Mouse (Mus musculus): ENCODE results near the gene Cnpy2. TPM values are rescaled to one million over a fixed set of nuclear protein-coding genes. Genes with fewer than 3 reads are reported as not detected.
A peak's percentile ranks its signal among the peaks of the same experiment; 100 is the strongest.
"Not testable (repeated sequence)": the region's sequence is repeated elsewhere in the genome, so short reads cannot be mapped to it uniquely, and the experiment has no call there.

Gene Cnpy2
- polyA plus RNA-seq (2015; fragmentation: Nextera tagmentation; extraction: Ambion mirVana), result 329 and 346 TPM in 2 replicates

GRCm38 (mm10) chr10:128322141-128323108 is at the start of gene Cnpy2:
Gene Cnpy2, plus strand, starts transcription at chr10:128322459.
- Histone ChIP-seq H3K9ac (peak within 1 kb of the TSS; percentile 97), H3K9me3 (no peaks in the 10 kb centered on the region), H3K27ac (peak within 1 kb of the TSS; percentile 95), H3K4me2 (peak within 1 kb of the TSS; percentile 75), H3K36me3 (peaks cover 56% of the 10 kb centered on the region), H3K4me1 (peaks cover 17% of the 10 kb centered on the region), H3K27me3 (no peaks in the 10 kb centered on the region), H3K4me3 (peak within 1 kb of the TSS; percentile 85)
- peak; percentile 93 for ATAC-seq (ENCODE audit: borderline replicate concordance, extremely low read depth, low FRiP score, low TSS enrichment)
- WGBS, result 1% methylated on average over 40 of the region's 40 CpGs

GRCm38 (mm10) chr10:128272819-128273439 is 49.3 kb upstream of the Cnpy2 start:
- not testable (repeated sequence) for H3K27me3 ChIP-seq; H3K36me3 ChIP-seq; H3K9ac ChIP-seq; H3K4me2 ChIP-seq; H3K4me3 ChIP-seq; ATAC-seq (ENCODE audit: borderline replicate concordance, extremely low read depth, low FRiP score, low TSS enrichment); H3K9me3 ChIP-seq; H3K27ac ChIP-seq
- H3K4me1 ChIP-seq, result peaks cover 14% of the 10 kb centered on the region; the same call in 1 of the 2 replicates
- 76% methylated on average over 7 of the region's 7 CpGs for WGBS

- H3K27me3 ChIP-seq; H3K27ac ChIP-seq; H3K36me3 ChIP-seq; H3K9me3 ChIP-seq; H3K4me3 ChIP-seq; H3K4me1 ChIP-seq; ATAC-seq (ENCODE audit: borderline replicate concordance, extremely low read depth, low FRiP score, low TSS enrichment); H3K9ac ChIP-seq; H3K4me2 ChIP-seq: not testable (repeated sequence)
- WGBS, result 83% methylated on average over 1 of the region's 1 CpGs
Observed at GRCm38 (mm10) chr10:128275374-128275773, 46.9 kb upstream of the Cnpy2 start.

- H3K27me3 ChIP-seq, result no peaks in the 10 kb centered on the region
- H3K9me3 ChIP-seq, result no peaks in the 10 kb centered on the region
- ATAC-seq (ENCODE audit: borderline replicate concordance, extremely low read depth, low FRiP score, low TSS enrichment), result no peak
- H3K9ac ChIP-seq, result no peak overlapping the region
- 64% methylated on average over 6 of the region's 6 CpGs for WGBS
- H3K4me1 ChIP-seq, result no peaks in the 10 kb centered on the region
- H3K27ac ChIP-seq, result no peak overlapping the region
- H3K4me2 ChIP-seq, result no peak overlapping the region
- H3K36me3 ChIP-seq, result peaks cover 22% of the 10 kb centered on the region
- no peak overlapping the region for H3K4me3 ChIP-seq
Observed at GRCm38 (mm10) chr10:128278158-128278557, 44.1 kb upstream of the Cnpy2 start.

GRCm38 (mm10) chr10:128280943-128281342 is 41.3 kb upstream of the Cnpy2 start:
- no peaks in the 10 kb centered on the region for H3K4me1 ChIP-seq
- ATAC-seq (ENCODE audit: borderline replicate concordance, extremely low read depth, low FRiP score, low TSS enrichment), result no peak
- peaks cover 45% of the 10 kb centered on the region for H3K36me3 ChIP-seq
- no peaks in the 10 kb centered on the region for H3K9me3 ChIP-seq
- H3K27ac ChIP-seq, result no peak overlapping the region
- no peaks in the 10 kb centered on the region for H3K27me3 ChIP-seq
- no peak overlapping the region for H3K9ac ChIP-seq
- 80% methylated on average over 6 of the region's 6 CpGs for WGBS
- no peak overlapping the region for H3K4me3 ChIP-seq
- H3K4me2 ChIP-seq, result no peak overlapping the region

- no peak overlapping the region for H3K9ac ChIP-seq
- peaks cover 49% of the 10 kb centered on the region for H3K36me3 ChIP-seq
- H3K9me3 ChIP-seq, result no peaks in the 10 kb centered on the region
- no peaks in the 10 kb centered on the region for H3K27me3 ChIP-seq
- no peak overlapping the region for H3K4me2 ChIP-seq
- H3K27ac ChIP-seq, result no peak overlapping the region
- 89% methylated on average over 14 of the region's 14 CpGs for WGBS
- no peak overlapping the region for H3K4me3 ChIP-seq
- no peak for ATAC-seq (ENCODE audit: borderline replicate concordance, extremely low read depth, low FRiP score, low TSS enrichment)
- H3K4me1 ChIP-seq, result no peaks in the 10 kb centered on the region
Observed at GRCm38 (mm10) chr10:128281682-128282081, 40.6 kb upstream of the Cnpy2 start.

- H3K4me2 ChIP-seq, result no peak overlapping the region
- H3K4me1 ChIP-seq, result no peaks in the 10 kb centered on the region
- H3K27ac ChIP-seq, result no peak overlapping the region
- no peaks in the 10 kb centered on the region for H3K27me3 ChIP-seq
- ATAC-seq (ENCODE audit: borderline replicate concordance, extremely low read depth, low FRiP score, low TSS enrichment), result no peak
- no peaks in the 10 kb centered on the region for H3K9me3 ChIP-seq
- 80% methylated on average over 20 of the region's 20 CpGs for WGBS
- no peak overlapping the region for H3K4me3 ChIP-seq
- no peak overlapping the region for H3K9ac ChIP-seq
- peaks cover 50% of the 10 kb centered on the region for H3K36me3 ChIP-seq
Observed at GRCm38 (mm10) chr10:128282886-128283450, 39.3 kb upstream of the Cnpy2 start.

- Histone ChIP-seq H3K27ac (no peak overlapping the region), H3K4me2 (no peak overlapping the region), H3K4me1 (no peaks in the 10 kb centered on the region), H3K9me3 (no peaks in the 10 kb centered on the region), H3K9ac (no peak overlapping the region), H3K27me3 (no peaks in the 10 kb centered on the region), H3K36me3 (peaks cover 52% of the 10 kb centered on the region), H3K4me3 (no peak overlapping the region)
- WGBS, result 65% methylated on average over 31 of the region's 31 CpGs
- ATAC-seq (ENCODE audit: borderline replicate concordance, extremely low read depth, low FRiP score, low TSS enrichment), result no peak; the same call in 1 of the 2 replicates
Observed at GRCm38 (mm10) chr10:128283604-128284579, 38.4 kb upstream of the Cnpy2 start.

- not testable (repeated sequence) for H3K4me1 ChIP-seq; H3K9me3 ChIP-seq; H3K9ac ChIP-seq; H3K4me3 ChIP-seq; H3K4me2 ChIP-seq; H3K27me3 ChIP-seq; ATAC-seq (ENCODE audit: borderline replicate concordance, extremely low read depth, low FRiP score, low TSS enrichment); H3K27ac ChIP-seq
- WGBS, result 75% methylated on average over 1 of the region's 1 CpGs
- H3K36me3 ChIP-seq, result peaks cover 22% of the 10 kb centered on the region
Observed at GRCm38 (mm10) chr10:128290594-128290993, 31.7 kb upstream of the Cnpy2 start.

GRCm38 (mm10) chr10:128296370-128297090 is 25.7 kb upstream of the Cnpy2 start:
- 68% methylated on average over 13 of the region's 13 CpGs for WGBS
- H3K4me3 ChIP-seq, result no peak overlapping the region
- no peak overlapping the region for H3K9ac ChIP-seq
- H3K27ac ChIP-seq, result no peak overlapping the region
- H3K36me3 ChIP-seq, result peaks cover 3% of the 10 kb centered on the region; the same call in 1 of the 2 replicates
- H3K27me3 ChIP-seq, result no peaks in the 10 kb centered on the region
- no peaks in the 10 kb centered on the region for H3K9me3 ChIP-seq
- ATAC-seq (ENCODE audit: borderline replicate concordance, extremely low read depth, low FRiP score, low TSS enrichment), result no peak
- peaks cover 10% of the 10 kb centered on the region for H3K4me1 ChIP-seq
- H3K4me2 ChIP-seq, result no peak overlapping the region
